Mouse (Mus musculus) telencephalon, adult 2 months (tissue): ENCODE measurements around the gene Fgf11.
A peak's percentile ranks its signal among the peaks of the same experiment; 100 is the strongest.

Experiments
- DNase-seq: peaks from one replicate; pipeline ENCODE4 v3.0.0-alpha.2; 2011; ENCODE audit warnings: low read depth, low spot score

Gene Fgf11

GRCm38 (mm10) chr11:69801379-69801977 is at the start of gene Fgf11:
Gene Fgf11 (minus strand): TSS chr11:69801857.
- DNase-seq, result no peak

- DNase-seq, result no peak
Measured at GRCm38 (mm10) chr11:69850754-69851153, 49.1 kb upstream of the Fgf11 start.

GRCm38 (mm10) chr11:69849884-69850283 is 48.2 kb upstream of the Fgf11 start:
- DNase-seq, result no peak

- DNase-seq, result no peak
Measured at GRCm38 (mm10) chr11:69849128-69849527, 47.5 kb upstream of the Fgf11 start.

GRCm38 (mm10) chr11:69848021-69848420 is 46.4 kb upstream of the Fgf11 start:
- no peak for DNase-seq

GRCm38 (mm10) chr11:69846738-69847688 is 45.4 kb upstream of the Fgf11 start:
- no peak for DNase-seq

- peak; percentile 60 for DNase-seq
Measured at GRCm38 (mm10) chr11:69846198-69846680, 44.6 kb upstream of the Fgf11 start, which contains the start of gene Plscr3. Gene Plscr3 (plus strand): TSS chr11:69846376.

- no peak for DNase-seq
Measured at GRCm38 (mm10) chr11:69838714-69839104, 37.1 kb upstream of the Fgf11 start.

- DNase-seq, result peak; percentile 99
Measured at GRCm38 (mm10) chr11:69837952-69838713, 36.5 kb upstream of the Fgf11 start, which contains the start of gene Tmem256. Gene Tmem256 (plus strand): TSS chr11:69838514.

GRCm38 (mm10) chr11:69837604-69837951 is 35.9 kb upstream of the Fgf11 start, which contains the start of gene Nlgn2:
Gene Nlgn2 (minus strand): TSS chr11:69837784.
- no peak for DNase-seq

GRCm38 (mm10) chr11:69836703-69837576 is 35.3 kb upstream of the Fgf11 start:
- DNase-seq, result no peak

GRCm38 (mm10) chr11:69835966-69836335 is 34.3 kb upstream of the Fgf11 start:
- DNase-seq, result no peak

- DNase-seq, result no peak
Measured at GRCm38 (mm10) chr11:69835326-69835965, 33.8 kb upstream of the Fgf11 start.

GRCm38 (mm10) chr11:69834001-69834549 is 32.4 kb upstream of the Fgf11 start:
- no peak for DNase-seq

GRCm38 (mm10) chr11:69833554-69833953 is 31.9 kb upstream of the Fgf11 start:
- no peak for DNase-seq

GRCm38 (mm10) chr11:69828832-69829231 is 27.2 kb upstream of the Fgf11 start:
- DNase-seq, result no peak

GRCm38 (mm10) chr11:69823456-69823855 is 21.8 kb upstream of the Fgf11 start:
- DNase-seq, result no peak

- DNase-seq, result no peak
Measured at GRCm38 (mm10) chr11:69822080-69822479, 20.4 kb upstream of the Fgf11 start, which contains the start of gene Spem1. Gene Spem1 (minus strand): TSS chr11:69822180.

- DNase-seq, result no peak
Measured at GRCm38 (mm10) chr11:69818871-69819270, 17.2 kb upstream of the Fgf11 start.

GRCm38 (mm10) chr11:69818365-69818764 is 16.7 kb upstream of the Fgf11 start, which contains the start of gene Spem2:
Gene Spem2 (minus strand): TSS chr11:69818465.
- DNase-seq, result no peak
